ENCODE assay signal across 9 mouse cellular contexts in the genomic region with DNA sequence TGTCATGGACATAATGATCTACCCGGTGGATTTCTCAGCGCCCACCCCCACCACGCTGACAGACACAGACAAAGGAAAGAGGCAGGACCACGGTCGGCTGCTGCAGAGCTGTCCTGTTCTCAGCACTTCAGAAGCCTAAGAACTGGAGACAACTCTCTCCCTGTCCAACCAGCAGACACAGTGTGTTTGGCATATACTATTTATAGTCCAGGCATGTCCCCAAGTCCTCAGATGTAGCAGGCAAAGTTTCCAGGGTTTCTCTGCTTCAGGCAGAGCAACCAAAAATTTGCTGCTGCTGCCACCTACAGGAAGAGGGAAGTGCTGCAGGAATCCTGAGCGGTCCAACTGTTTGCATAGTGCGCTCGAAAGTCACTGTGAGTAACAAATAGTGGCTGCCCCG. TPM values are rescaled to one million over a fixed set of nuclear protein-coding genes. Genes with fewer than 3 reads are reported as not detected.
DNase-seq lines count a peak whose midpoint lies in the region; ATAC-seq and TF ChIP-seq lines count a peak whose summit lies in the region.
"Had no signal": no experiment of that assay in that cellular context is flagged by ENCODE, and none has a peak within 500 bp of the region (broad histone marks: within the 10 kb centered on the region; RNA-seq: fewer than 3 reads in every experiment).

No protein-coding gene starts in this region.

- TF ChIP-seq CTCF in layer of hippocampus, adult 2 months (conservative IDR thresholded peaks at IDR 0.05), result peak; percentile 96

- no peaks in the 10 kb centered on the region for H3K27me3 ChIP-seq in heart, embryonic 11.5 days (ENCODE audit: control insufficient read depth, insufficient read depth, low read length)
- no peaks in the 10 kb centered on the region for H3K27me3 ChIP-seq in forebrain, embryonic 11.5 days (ENCODE audit: control insufficient read depth, insufficient read depth, low read length)
- H3K27me3 ChIP-seq in heart, embryonic 16.5 days (ENCODE audit: control insufficient read depth, insufficient read depth, low read length), result peaks cover 5% of the 10 kb centered on the region

- H3K27ac ChIP-seq in heart, embryonic 11.5 days (ENCODE audit: low read depth, low read length), result no peak overlapping the region
- H3K27ac ChIP-seq in forebrain, embryonic 11.5 days (ENCODE audit: low read depth, low read length), result no peak overlapping the region
- H3K27ac ChIP-seq in heart, embryonic 16.5 days (ENCODE audit: low read length), result no peak overlapping the region
- no peak overlapping the region for H3K27ac ChIP-seq in layer of hippocampus, adult 2 months

- 28% methylated on average over 9 of the region's 9 CpGs for WGBS in heart, embryonic 11.5 days (ENCODE audit: insufficient replicate concordance)
- WGBS in forebrain, embryonic 11.5 days, result 44% methylated on average over 9 of the region's 9 CpGs
- WGBS in heart, embryonic 16.5 days, result 29% methylated on average over 9 of the region's 9 CpGs

- H3K4me2 ChIP-seq in heart, embryonic 11.5 days, result no peak overlapping the region
- no peak overlapping the region for H3K4me2 ChIP-seq in forebrain, embryonic 11.5 days (ENCODE audit: low read depth, low read length, severe bottlenecking)
- peak overlapping the region; percentile 14; the same call in 1 of the 2 replicates for H3K4me2 ChIP-seq in heart, embryonic 16.5 days (ENCODE audit: low read depth, low read length)

- no peak overlapping the region for H3K9ac ChIP-seq in heart, embryonic 11.5 days (ENCODE audit: low read depth, low read length)
- no peak overlapping the region for H3K9ac ChIP-seq in forebrain, embryonic 11.5 days (ENCODE audit: low read length)
- H3K9ac ChIP-seq in heart, embryonic 16.5 days (ENCODE audit: low read length), result no peak overlapping the region

- ATAC-seq in heart, embryonic 11.5 days (replicated peaks; ENCODE audit: insufficient number of reproducible peaks, low FRiP score, low TSS enrichment), result no peak
- peak; percentile 51; the same call in 1 of the 2 replicates for ATAC-seq in forebrain, embryonic 11.5 days (replicated peaks; ENCODE audit: low FRiP score)
- ATAC-seq in heart, embryonic 16.5 days (replicated peaks; ENCODE audit: extremely low read depth, insufficient read depth, low FRiP score), result peak; percentile 83

- H3K4me1 ChIP-seq in heart, embryonic 11.5 days (ENCODE audit: control insufficient read depth, insufficient read depth, low read length), result no peaks in the 10 kb centered on the region
- no peaks in the 10 kb centered on the region for H3K4me1 ChIP-seq in forebrain, embryonic 11.5 days (replicated peaks; ENCODE audit: control insufficient read depth, insufficient read depth, low read length)
- peaks cover 4% of the 10 kb centered on the region for H3K4me1 ChIP-seq in heart, embryonic 16.5 days (ENCODE audit: control insufficient read depth, insufficient read depth, low read length)

- H3K36me3 ChIP-seq in heart, embryonic 11.5 days (ENCODE audit: control insufficient read depth, insufficient read depth, low read length), result no peaks in the 10 kb centered on the region
- H3K36me3 ChIP-seq in forebrain, embryonic 11.5 days (ENCODE audit: control insufficient read depth, insufficient read depth, low read length), result no peaks in the 10 kb centered on the region
- no peaks in the 10 kb centered on the region for H3K36me3 ChIP-seq in heart, embryonic 16.5 days (ENCODE audit: control insufficient read depth, insufficient read depth)

- no peaks in the 10 kb centered on the region for H3K9me3 ChIP-seq in heart, embryonic 11.5 days (replicated peaks; ENCODE audit: control insufficient read depth, low read length)
- no peaks in the 10 kb centered on the region for H3K9me3 ChIP-seq in forebrain, embryonic 11.5 days (ENCODE audit: control insufficient read depth, low read length)
- H3K9me3 ChIP-seq in heart, embryonic 16.5 days (replicated peaks; ENCODE audit: control insufficient read depth, low read length), result no peaks in the 10 kb centered on the region

- DNase-seq in heart, adult 11 months, result peak; percentile 92
- peak; percentile 15 for DNase-seq in c-Kit-positive CD71-positive TER-119-negative erythroid progenitor cells, embryonic 14.5 days (ENCODE audit: low read depth)
- DNase-seq in forebrain, embryonic 11.5 days (ENCODE audit: low spot score), result peak; percentile 88
- DNase-seq in layer of hippocampus, adult 2 months (ENCODE audit: low spot score in 2 of 2), result peak; percentile 87 to 93
- DNase-seq in lung, postnatal 14 days, result peak; percentile 76
- DNase-seq in right cerebral cortex, postnatal 10 days (ENCODE audit: low spot score in 2 of 2), result peak; percentile 90 to 91

- H3K4me3 ChIP-seq in heart, embryonic 11.5 days (ENCODE audit: low read depth, low read length), result no peak overlapping the region
- H3K4me3 ChIP-seq in forebrain, embryonic 11.5 days (ENCODE audit: low read depth, low read length), result no peak overlapping the region
- no peak overlapping the region for H3K4me3 ChIP-seq in heart, embryonic 16.5 days (ENCODE audit: low read length)
- H3K4me3 ChIP-seq in layer of hippocampus, adult 2 months, result no peak overlapping the region

RNA-seq across cellular contexts. Expression of gene Efcab6, which starts 11.3 kb away (rescaled TPM):
- polyA plus RNA-seq in heart, embryonic 11.5 days (2014; fragmentation: Nextera tagmentation; extraction: Ambion mirVana), result 0.08 TPM in 1 of 2 replicates, not detected in the other
- polyA plus RNA-seq in forebrain, embryonic 11.5 days (2014; fragmentation: Nextera tagmentation; extraction: Ambion mirVana), result 0.20 and 0.32 TPM in 2 replicates
- polyA plus RNA-seq in heart, embryonic 16.5 days (2015; fragmentation: Nextera tagmentation; extraction: Ambion mirVana), result 0.30 and 0.39 TPM in 2 replicates
- 1 to 10 TPM; 4.9 to 6.4 TPM for total RNA-seq in layer of hippocampus, adult 2 months (2021)
- total RNA-seq: neutrophil, adult 5-6 weeks had no signal

RNA-seq across cellular contexts. Expression of gene Sult4a1, which starts 51.7 kb away (rescaled TPM):
- 0.49 and 0.87 TPM in 2 replicates for polyA plus RNA-seq in heart, embryonic 11.5 days (2014; fragmentation: Nextera tagmentation; extraction: Ambion mirVana)
- polyA plus RNA-seq in forebrain, embryonic 11.5 days (2014; fragmentation: Nextera tagmentation; extraction: Ambion mirVana), result 9.7 and 11.8 TPM in 2 replicates
- 0.42 and 0.72 TPM in 2 replicates for polyA plus RNA-seq in heart, embryonic 16.5 days (2015; fragmentation: Nextera tagmentation; extraction: Ambion mirVana)
- 100 to 1,000 TPM; 315 to 350 TPM for total RNA-seq in layer of hippocampus, adult 2 months (2021)
- total RNA-seq: neutrophil, adult 5-6 weeks had no signal

Comparison
In these comparisons a context has a peak if more than half of its experiments do, and no peak if none do; other contexts are left out.
1. DNase-seq: peak in every context shown above with its lines; median percentile 92 in heart, adult 11 months; 90 in right cerebral cortex, postnatal 10 days; 90 in layer of hippocampus, adult 2 months; 88 in forebrain, embryonic 11.5 days; 76 in lung, postnatal 14 days; 15 in c-Kit-positive CD71-positive TER-119-negative erythroid progenitor cells, embryonic 14.5 days.